Mouse (Mus musculus) testis, adult 2 months (tissue): ENCODE measurements around the gene Gfod1.

Source experiments
- CTCF ChIP-seq: fragments of 200-500 bp; IDR thresholded peaks from 2 replicates; pipeline ENCODE4 v1.5.1; 2012; ENCODE audit warnings: low read depth, mild to moderate bottlenecking, inconsistent platforms, low read length, moderate library complexity; ENCODE audit not compliant: control insufficient read depth, insufficient read depth, insufficient replicate concordance
- POLR2A ChIP-seq: fragments of 200-500 bp; IDR thresholded peaks from 2 replicates; pipeline ENCODE4 v1.6.1; 2012; ENCODE audit warnings: low read depth, mild to moderate bottlenecking, inconsistent platforms, low read length, moderate library complexity; ENCODE audit not compliant: control insufficient read depth

DNA sequence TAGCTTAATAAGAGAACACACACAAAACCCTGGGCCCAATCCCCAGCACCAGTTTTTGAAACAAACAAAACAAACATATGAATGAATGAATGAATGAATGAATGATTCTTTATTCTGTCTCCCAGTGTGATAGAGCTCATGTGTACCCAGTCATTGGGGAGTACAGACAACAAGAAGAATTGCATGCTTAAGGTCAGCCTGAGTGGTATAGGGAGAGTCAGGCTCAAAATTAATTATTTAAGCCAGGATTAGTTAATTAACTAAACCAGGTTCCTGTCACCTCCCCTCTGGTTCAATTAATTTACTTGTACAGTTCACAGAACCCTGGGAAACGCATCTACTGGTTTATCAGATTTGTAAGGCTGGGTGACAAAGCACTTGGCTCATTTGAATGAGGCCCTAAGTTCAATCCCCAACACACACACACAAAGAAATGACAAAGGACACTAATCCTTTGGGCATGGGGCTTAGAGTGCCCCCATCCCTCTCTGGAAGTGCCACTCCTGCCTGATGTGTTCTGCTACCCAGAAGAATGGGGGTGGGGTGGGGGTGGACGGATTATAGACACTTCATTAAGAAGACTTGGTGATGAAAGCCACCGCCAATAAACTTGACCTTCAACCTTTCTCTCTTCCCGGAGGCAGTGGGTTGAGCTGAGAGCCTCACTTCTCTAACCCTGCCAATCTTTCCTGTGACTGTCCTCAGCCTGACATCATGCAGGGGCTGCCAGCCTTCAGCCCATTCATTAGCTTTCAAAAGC is 34.3 kb downstream of the Gfod1 start:
- no peak for TF ChIP-seq CTCF
- TF ChIP-seq POLR2A: no peak
